Mouse (Mus musculus): ENCODE results near the gene Zfyve9. TPM values are rescaled to one million over a fixed set of nuclear protein-coding genes. Genes with fewer than 3 reads are reported as not detected.

The Zfyve9 gene
- total RNA-seq (2017): 2.8 and 3.4 TPM in 2 replicates

GRCm38 (mm10) chr4:108780057-108780863, at the start of gene Zfyve9:
Gene Zfyve9 (minus strand): TSS chr4:108780798.
- ATAC-seq (ENCODE audit: extremely low read depth, insufficient number of reproducible peaks, low FRiP score, poor library complexity, severe bottlenecking): 0 out of 2 replicates have a peak, but pooled peaks have one; percentile 30

GRCm38 (mm10) chr4:108826643-108827042, 46.0 kb upstream of the Zfyve9 start:
- no peak for ATAC-seq (ENCODE audit: extremely low read depth, insufficient number of reproducible peaks, low FRiP score, poor library complexity, severe bottlenecking)

GRCm38 (mm10) chr4:108826096-108826495, 45.5 kb upstream of the Zfyve9 start:
- ATAC-seq (ENCODE audit: extremely low read depth, insufficient number of reproducible peaks, low FRiP score, poor library complexity, severe bottlenecking): no peak

GRCm38 (mm10) chr4:108825677-108826076, 45.1 kb upstream of the Zfyve9 start:
- ATAC-seq (ENCODE audit: extremely low read depth, insufficient number of reproducible peaks, low FRiP score, poor library complexity, severe bottlenecking): no peak

DNA sequence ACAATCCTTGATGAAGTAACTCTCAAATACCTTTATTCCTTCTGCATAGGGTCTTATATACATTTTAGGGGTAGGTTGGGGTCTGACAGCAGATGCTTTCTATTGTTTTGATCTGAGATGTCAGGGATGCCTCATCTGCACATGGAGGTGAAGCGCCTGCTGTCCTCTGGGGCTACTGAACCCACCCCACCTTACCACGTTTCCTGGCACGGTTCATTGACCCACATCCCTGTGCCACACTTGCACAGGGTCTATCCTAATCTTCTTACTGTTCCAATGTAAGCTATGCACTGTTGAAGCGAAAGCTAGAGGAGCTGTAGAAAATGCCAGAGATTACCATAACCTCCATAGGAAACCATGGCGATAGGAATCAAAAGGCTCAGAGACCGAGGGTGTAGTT, 31.0 kb upstream of the Zfyve9 start:
- ATAC-seq (ENCODE audit: extremely low read depth, insufficient number of reproducible peaks, low FRiP score, poor library complexity, severe bottlenecking): no peak

GRCm38 (mm10) chr4:108811142-108811541, 30.5 kb upstream of the Zfyve9 start:
- ATAC-seq (ENCODE audit: extremely low read depth, insufficient number of reproducible peaks, low FRiP score, poor library complexity, severe bottlenecking): no peak

DNA sequence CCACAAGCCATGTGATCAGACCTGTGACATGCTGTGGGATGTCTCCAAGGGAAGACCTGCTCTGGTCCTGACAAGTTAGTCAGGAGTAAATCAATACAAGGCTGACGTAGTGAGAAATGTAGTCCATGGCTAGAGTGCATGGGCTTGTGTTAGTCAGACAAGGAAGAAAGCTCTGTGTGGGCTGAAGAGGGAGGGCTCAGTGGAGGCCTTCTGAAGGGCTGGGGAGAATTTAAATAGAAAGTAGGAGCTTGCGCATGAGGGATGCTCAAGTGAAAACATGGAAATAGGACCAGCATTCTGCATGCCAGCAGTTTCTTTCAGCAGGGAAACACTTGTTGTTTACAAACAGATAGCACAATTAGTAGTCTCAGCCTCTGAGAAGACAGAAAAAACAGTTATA, 22.9 kb upstream of the Zfyve9 start:
- no peak for ATAC-seq (ENCODE audit: extremely low read depth, insufficient number of reproducible peaks, low FRiP score, poor library complexity, severe bottlenecking)

DNA sequence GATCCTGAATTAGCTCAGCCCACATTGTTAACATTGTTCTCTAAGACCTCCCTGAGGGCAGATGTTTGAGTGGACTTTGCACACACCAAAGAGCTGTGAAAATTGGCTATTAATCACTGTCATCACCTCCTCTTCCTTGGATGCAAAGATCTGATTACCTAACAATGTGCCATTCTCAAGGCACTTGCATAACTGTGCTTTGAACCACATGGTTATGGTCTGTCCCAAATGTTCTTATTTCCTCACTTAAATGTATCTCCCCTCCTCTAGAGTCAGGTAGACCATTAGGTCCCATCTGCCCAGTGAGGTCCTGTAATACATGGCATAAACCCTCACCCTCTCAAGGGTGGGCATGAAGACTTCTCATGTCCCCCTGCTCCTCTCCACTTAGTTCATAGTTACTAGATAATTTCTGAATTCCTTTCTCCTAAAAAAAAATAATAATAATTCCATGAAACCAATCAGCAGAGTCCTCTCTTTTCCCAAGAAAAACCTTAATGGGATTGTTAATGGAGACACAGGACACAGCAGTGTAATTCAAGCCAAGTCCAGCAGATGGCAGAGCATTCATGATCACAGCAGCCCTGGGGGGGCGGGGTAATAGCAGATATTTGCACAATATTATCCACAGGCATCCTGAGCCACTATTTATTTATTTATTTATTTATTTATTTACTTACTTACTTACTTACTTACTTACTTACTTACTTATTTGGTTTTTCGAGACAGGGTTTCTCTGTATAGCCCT, 17.7 kb upstream of the Zfyve9 start:
- ATAC-seq (ENCODE audit: extremely low read depth, insufficient number of reproducible peaks, low FRiP score, poor library complexity, severe bottlenecking): 0 out of 2 replicates have a peak, but pooled peaks have one; percentile 46

- no peak for ATAC-seq (ENCODE audit: extremely low read depth, insufficient number of reproducible peaks, low FRiP score, poor library complexity, severe bottlenecking)
Measured at GRCm38 (mm10) chr4:108796701-108797100, 16.1 kb upstream of the Zfyve9 start.

DNA sequence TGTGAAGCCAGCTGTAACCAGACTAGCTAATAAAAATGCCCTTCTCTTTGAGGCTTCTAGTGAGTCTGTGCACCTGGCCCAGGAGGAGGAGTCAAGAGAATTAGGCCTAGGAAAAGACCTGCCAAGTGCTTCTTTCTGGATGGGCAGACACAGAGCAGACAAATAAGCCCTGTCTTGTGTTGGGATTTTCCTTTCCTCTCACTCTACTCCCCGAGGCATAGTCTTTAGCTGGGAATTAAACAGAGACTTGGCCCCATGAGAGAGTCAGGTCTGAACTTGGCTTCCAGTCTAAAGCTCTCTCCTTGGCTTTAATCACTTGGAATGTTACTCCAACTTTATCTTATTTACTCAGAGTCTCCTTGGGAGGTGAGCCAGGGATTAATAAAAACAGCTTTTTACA, 13.3 kb upstream of the Zfyve9 start:
- no peak for ATAC-seq (ENCODE audit: extremely low read depth, insufficient number of reproducible peaks, low FRiP score, poor library complexity, severe bottlenecking)

DNA sequence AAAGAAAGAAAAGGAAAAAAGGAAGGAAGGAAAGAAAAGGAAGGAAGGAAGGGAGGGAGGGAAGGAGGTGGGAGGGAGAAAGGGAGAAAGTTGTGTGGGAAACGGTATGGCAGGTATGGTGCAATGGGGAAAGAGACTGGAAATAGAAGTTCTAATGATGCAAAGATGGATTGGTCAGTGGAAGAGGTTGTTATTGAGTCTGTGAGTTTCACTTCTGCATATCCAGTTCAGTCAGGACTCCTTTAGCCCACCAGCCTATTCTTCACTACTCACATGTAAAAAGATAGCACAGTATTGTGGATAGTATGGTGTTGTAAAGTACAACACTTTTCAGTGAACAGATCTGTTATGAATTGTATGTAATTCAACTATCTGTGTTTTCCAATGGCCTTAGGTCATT, 9.9 kb upstream of the Zfyve9 start:
- ATAC-seq (ENCODE audit: extremely low read depth, insufficient number of reproducible peaks, low FRiP score, poor library complexity, severe bottlenecking): 0 out of 2 replicates have a peak, but pooled peaks have one; percentile 36

DNA sequence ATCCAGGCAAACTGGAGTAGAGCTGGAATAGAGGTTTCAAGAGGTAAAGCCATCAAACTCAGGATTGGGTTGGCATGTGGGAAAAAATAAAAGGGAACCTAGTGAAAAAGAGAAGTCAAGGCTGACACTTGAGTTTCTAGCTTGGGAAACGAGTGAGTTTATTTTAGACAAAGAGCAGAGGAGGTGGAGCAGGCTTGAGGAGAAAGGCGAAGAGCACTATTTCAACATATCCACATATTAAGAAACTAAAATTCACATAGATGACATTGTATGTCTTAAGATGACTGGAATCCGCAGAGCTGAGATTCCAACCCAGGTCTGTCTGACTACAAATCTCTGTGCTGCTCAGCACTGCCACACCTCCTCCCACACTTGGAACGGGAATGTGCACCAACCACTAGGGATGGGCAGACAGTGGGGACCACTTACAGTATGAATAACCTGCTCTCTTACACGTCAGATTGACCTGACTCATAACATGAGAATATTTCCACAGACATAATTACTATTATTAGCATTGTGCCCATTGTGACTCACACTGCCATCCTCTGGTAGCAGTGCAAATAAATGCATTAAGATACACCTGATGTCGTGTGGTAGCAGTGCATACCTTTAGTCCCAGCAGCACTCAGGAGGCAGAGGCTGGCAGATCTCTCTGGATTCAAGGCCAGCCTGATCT, 8.8 kb upstream of the Zfyve9 start:
- ATAC-seq (ENCODE audit: extremely low read depth, insufficient number of reproducible peaks, low FRiP score, poor library complexity, severe bottlenecking): no peak

DNA sequence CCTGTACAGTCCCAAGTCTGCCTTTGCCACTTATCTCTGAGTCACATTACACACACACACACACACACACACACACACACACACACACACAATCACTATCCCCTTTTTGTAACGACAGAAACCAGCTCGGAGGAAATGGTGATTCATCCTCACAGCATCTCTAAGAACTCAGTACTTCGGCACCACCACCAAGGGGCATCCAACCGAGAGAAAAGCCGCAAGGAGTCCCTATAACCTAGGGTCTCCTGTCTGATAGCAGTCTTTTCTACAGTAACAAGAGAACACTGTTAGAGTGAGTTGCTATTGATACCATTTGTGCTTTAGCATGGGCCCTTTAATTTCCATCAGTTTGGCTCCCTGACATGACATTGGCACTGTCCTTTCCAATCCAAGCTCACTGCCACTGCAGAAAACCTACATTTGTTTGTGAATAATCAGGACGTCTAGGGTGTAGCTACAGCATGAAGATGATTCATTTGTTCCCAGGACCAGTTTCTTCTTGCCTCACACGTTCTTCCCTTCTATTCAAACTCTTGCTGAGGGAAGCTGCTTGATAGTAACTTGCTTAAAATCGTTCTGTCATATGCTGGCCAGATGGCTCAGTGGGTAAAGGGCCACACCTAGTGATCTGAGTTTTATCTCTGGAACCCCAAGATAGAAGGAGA, 2.0 kb upstream of the Zfyve9 start:
- ATAC-seq (ENCODE audit: extremely low read depth, insufficient number of reproducible peaks, low FRiP score, poor library complexity, severe bottlenecking): no peak

GRCm38 (mm10) chr4:108781596-108781995, 998 bp upstream of the Zfyve9 start:
- no peak for ATAC-seq (ENCODE audit: extremely low read depth, insufficient number of reproducible peaks, low FRiP score, poor library complexity, severe bottlenecking)

DNA sequence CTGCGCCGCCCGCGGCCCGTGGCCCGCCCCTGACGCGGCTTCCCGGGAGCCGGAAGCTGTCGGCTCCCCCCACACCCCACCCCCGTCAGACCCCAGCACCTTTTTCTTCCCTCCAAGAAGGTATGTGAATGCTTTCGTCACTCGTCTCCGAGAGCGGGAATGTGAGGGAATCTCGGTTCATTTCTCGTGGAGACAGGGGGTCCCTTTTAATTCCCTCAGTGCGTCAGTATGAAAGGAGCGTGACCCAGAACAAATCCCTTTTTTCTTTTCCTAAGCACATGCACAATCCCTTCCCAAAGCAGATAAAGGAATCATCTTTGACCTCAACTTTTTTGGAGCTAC, 237 bp upstream of the Zfyve9 start:
- no peak for ATAC-seq (ENCODE audit: extremely low read depth, insufficient number of reproducible peaks, low FRiP score, poor library complexity, severe bottlenecking)

DNA sequence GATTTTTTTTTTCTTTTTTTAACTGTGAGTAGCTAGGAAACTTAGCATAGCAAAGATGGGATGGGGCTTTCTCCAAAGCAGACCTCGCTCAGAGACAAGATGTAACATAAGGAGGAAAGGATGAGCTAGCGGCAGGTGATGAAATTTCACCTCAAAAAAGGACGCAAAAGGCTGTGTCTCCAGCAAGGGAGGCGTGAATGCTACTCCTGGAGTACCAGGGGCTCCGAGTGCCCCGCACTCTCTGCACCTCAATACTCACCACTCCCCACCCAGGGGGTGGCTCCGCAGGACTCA, 888 bp downstream of the Zfyve9 start:
- 0 out of 2 replicates have a peak, but pooled peaks have one; percentile 13 for ATAC-seq (ENCODE audit: extremely low read depth, insufficient number of reproducible peaks, low FRiP score, poor library complexity, severe bottlenecking)

DNA sequence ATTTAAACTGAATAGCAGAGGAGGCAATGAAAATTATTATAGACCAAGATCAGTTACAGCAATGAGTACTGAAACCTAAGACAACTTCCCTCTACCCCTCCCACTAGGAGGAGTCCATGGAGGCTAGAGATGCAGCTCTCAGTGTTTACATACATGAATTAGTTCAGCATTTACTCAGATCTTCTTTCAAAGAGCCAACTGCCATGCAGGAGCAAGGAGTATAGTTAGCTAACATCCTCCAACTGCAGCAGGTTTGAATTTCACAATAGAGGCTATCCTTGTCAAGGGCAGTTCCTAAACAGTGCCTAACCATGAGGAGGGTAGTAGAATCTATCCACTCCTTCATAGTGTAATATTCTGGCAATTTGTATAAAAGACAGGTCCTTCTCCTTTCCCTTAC, 12.1 kb downstream of the Zfyve9 start:
- ATAC-seq (ENCODE audit: extremely low read depth, insufficient number of reproducible peaks, low FRiP score, poor library complexity, severe bottlenecking): no peak

DNA sequence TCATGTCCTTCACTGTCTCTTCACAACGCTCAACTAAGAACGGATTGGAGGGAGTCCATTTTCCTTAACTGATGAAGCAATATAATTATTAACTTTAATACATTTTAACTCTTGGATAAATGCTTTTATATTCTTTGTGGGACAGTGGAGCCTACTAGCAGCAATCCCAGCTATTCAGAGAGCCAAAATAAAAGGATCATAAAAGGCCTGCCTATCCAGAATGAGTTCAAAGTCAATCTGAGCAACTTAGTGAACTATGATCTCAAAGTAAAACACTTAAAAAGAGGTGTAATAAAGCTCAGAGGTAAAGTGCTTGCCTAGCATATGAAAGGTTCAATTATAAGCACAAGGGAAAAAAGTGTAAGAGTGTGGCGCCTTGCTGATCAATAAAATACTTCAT, 21.0 kb downstream of the Zfyve9 start:
- ATAC-seq (ENCODE audit: extremely low read depth, insufficient number of reproducible peaks, low FRiP score, poor library complexity, severe bottlenecking): no peak

GRCm38 (mm10) chr4:108746160-108746873, 34.3 kb downstream of the Zfyve9 start:
- no peak for ATAC-seq (ENCODE audit: extremely low read depth, insufficient number of reproducible peaks, low FRiP score, poor library complexity, severe bottlenecking)

Measured in neutrophil, adult 5-6 weeks (primary cell).